Mouse (Mus musculus): ENCODE data around the gene Dph2. TPM values are rescaled to one million over a fixed set of nuclear protein-coding genes. Genes with fewer than 3 reads are reported as not detected.

The Dph2 gene
- polyA plus RNA-seq, 1 experiment from 2014 or later: 23.6 TPM

DNA sequence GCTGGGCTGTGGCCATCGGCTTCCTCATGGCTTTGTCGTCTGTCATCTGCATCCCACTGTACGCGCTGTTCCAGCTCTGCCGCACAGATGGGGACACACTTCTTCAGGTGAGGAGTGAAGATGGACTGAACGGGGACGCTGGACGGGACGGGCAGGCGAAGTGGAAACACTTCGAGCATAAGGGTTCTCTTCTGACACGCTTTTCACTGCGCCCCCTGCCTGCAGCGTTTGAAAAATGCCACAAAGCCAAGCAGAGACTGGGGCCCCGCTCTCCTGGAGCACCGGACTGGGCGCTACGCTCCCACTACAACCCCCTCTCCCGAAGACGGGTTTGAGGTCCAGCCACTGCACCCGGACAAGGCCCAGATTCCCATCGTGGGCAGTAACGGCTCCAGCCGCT, 24.0 kb downstream of the Dph2 start:
- no peaks in the 10 kb centered on the region for H3K27me3 ChIP-seq
- H3K4me2 ChIP-seq: no peak overlapping the region
- no peak overlapping the region for H3K4me3 ChIP-seq
- no peak for ATAC-seq (ENCODE audit: low FRiP score, low read depth)
- H3K9me3 ChIP-seq: no peaks in the 10 kb centered on the region
- H3K27ac ChIP-seq (replicated peaks): no peak overlapping the region
- peaks cover 21% of the 10 kb centered on the region; the same call in 1 of the 2 replicates for H3K4me1 ChIP-seq (replicated peaks)
- no peaks in the 10 kb centered on the region for H3K36me3 ChIP-seq
- H3K9ac ChIP-seq: no peak overlapping the region
- WGBS: 13% methylated on average over 24 of the region's 24 CpGs

DNA sequence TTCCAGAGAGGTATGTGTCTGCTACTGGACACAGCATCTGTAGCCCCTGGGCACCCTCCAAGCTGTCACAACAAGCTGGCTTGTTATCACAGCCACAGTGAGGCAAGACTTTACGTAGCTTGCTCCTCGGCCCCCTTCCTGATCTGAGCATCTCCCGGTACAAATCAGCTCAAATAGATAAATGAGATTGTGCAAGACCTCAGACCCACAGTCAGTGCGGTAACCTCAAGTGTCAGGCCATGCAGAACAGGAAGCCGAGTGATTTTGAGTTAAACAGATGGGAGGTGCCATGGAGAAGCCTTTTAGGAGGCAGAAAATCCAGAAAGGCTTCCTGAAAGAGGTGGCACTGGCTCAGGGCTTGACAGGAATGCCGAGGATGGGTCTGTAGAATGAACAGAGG, 24.8 kb downstream of the Dph2 start:
- Histone ChIP-seq H3K27me3 (no peaks in the 10 kb centered on the region), H3K4me1 (replicated peaks) (peaks cover 16% of the 10 kb centered on the region; the same call in 1 of the 2 replicates), H3K27ac (replicated peaks) (no peak overlapping the region), H3K9ac (no peak overlapping the region), H3K9me3 (no peaks in the 10 kb centered on the region), H3K4me2 (no peak overlapping the region), H3K4me3 (no peak overlapping the region), H3K36me3 (no peaks in the 10 kb centered on the region)
- WGBS: 77% methylated on average over 6 of the region's 6 CpGs
- no peak for ATAC-seq (ENCODE audit: low FRiP score, low read depth)

DNA sequence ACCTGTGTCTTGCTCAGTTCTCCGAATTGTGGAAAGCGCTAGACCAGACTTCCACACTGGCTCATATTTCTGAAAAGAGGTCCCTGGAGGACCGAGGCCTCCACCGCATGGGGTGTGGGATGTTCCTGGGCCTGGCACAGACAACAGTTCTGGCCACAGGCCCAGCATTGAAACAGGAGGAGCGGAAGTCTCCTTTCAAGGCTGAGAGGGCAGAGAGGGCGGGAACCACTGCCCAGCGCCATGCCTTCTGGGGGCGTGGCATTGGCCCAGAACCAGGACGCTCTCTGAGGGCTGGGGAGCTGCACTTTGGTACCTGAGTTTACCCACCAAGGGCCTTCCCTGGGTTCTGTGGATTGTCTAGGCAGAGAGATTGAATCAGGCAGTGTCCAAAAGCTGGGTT, 25.7 kb downstream of the Dph2 start:
- WGBS: 56% methylated on average over 9 of the region's 9 CpGs
- no peaks in the 10 kb centered on the region for H3K36me3 ChIP-seq
- peaks cover 16% of the 10 kb centered on the region; the same call in 1 of the 2 replicates for H3K4me1 ChIP-seq (replicated peaks)
- H3K4me3 ChIP-seq: no peak overlapping the region
- H3K27ac ChIP-seq (replicated peaks): no peak overlapping the region
- no peak overlapping the region for H3K9ac ChIP-seq
- no peak overlapping the region for H3K4me2 ChIP-seq
- H3K27me3 ChIP-seq: no peaks in the 10 kb centered on the region
- H3K9me3 ChIP-seq: no peaks in the 10 kb centered on the region
- ATAC-seq (ENCODE audit: low FRiP score, low read depth): no peak

DNA sequence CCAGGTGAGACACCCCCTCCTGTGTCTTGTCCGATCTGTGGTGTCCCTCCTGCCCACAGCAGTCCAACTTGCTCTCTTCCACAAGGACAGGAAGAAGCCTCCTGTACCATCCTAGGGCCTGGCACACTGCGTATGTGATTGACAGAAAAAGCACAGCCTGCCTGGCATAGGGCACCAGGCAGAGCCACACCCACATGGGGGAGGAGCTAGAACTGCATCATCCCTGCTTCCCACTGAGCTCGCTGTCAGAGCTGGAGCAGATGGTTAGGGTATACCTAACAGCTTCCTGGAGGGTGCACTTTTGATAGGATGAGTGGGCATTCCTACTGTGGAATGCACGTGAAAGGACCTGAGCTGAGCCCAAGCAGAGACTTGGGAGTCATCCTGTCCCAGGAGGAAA, 29.0 kb downstream of the Dph2 start:
- H3K27ac ChIP-seq (replicated peaks): no peak overlapping the region
- no peak overlapping the region for H3K9ac ChIP-seq
- no peak overlapping the region for H3K4me3 ChIP-seq
- H3K4me1 ChIP-seq (replicated peaks): peaks cover 9% of the 10 kb centered on the region; the same call in 1 of the 2 replicates
- no peaks in the 10 kb centered on the region for H3K36me3 ChIP-seq
- H3K4me2 ChIP-seq: no peak overlapping the region
- H3K27me3 ChIP-seq: no peaks in the 10 kb centered on the region
- 18% methylated on average over 4 of the region's 4 CpGs for WGBS
- peak; percentile 72; the same call in 1 of the 2 replicates for ATAC-seq (ENCODE audit: low FRiP score, low read depth)
- H3K9me3 ChIP-seq: no peaks in the 10 kb centered on the region

DNA sequence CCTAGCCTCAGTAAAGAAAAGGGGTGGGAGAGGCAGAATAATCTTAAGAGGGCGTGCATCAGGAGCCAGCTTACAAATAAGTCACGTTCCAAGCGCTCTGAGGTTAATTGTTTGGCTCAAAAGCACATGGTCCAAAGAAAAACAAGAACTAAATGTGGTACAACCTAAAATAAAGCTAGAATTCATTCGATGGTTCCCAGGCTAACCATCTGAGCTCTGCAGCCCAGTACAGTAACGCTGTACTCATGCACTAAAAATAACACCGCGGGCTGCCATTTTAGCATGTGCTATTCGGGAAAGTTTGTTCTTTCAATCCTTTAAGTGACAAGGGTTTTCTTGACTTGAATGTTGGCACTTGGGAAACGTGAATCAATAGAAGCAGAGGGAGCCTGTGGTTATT, 31.3 kb downstream of the Dph2 start:
- Histone ChIP-seq H3K4me2 (no peak overlapping the region), H3K4me3 (no peak overlapping the region), H3K27ac (replicated peaks) (no peak overlapping the region), H3K36me3 (peaks cover 6% of the 10 kb centered on the region; the same call in 1 of the 2 replicates), H3K27me3 (no peaks in the 10 kb centered on the region), H3K9ac (no peak overlapping the region), H3K4me1 (replicated peaks) (peaks cover 9% of the 10 kb centered on the region; the same call in 1 of the 2 replicates), H3K9me3 (no peaks in the 10 kb centered on the region)
- no peak for ATAC-seq (ENCODE audit: low FRiP score, low read depth)
- 76% methylated on average over 9 of the region's 9 CpGs for WGBS

DNA sequence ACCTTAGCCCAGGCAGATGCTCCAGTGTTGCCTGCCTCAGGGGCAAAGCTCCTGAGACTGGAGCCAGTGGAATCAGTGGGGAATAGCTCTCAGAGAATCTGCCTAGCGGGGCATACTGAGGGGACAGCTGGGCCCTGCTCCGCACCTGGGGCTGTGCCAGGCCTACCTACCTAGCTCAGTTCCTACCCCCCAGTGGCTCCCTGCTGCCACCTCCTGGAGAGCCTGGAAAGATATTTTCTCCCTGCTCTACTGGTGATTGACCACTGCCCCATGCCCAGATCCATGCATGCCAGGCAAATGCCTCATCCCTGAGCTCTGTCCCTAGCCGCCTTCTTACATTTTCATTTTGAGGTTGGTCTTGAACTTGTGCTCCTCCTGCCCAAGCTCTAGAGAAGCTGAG, 33.0 kb downstream of the Dph2 start:
- Histone ChIP-seq H3K4me3 (no peak overlapping the region), H3K4me1 (replicated peaks) (peaks cover 15% of the 10 kb centered on the region), H3K27ac (replicated peaks) (no peak overlapping the region), H3K9me3 (no peaks in the 10 kb centered on the region), H3K9ac (no peak overlapping the region), H3K27me3 (no peaks in the 10 kb centered on the region), H3K4me2 (no peak overlapping the region), H3K36me3 (peaks cover 6% of the 10 kb centered on the region; the same call in 1 of the 2 replicates)
- peak; percentile 27 for ATAC-seq (ENCODE audit: low FRiP score, low read depth)
- WGBS: 56% methylated on average over 3 of the region's 3 CpGs

DNA sequence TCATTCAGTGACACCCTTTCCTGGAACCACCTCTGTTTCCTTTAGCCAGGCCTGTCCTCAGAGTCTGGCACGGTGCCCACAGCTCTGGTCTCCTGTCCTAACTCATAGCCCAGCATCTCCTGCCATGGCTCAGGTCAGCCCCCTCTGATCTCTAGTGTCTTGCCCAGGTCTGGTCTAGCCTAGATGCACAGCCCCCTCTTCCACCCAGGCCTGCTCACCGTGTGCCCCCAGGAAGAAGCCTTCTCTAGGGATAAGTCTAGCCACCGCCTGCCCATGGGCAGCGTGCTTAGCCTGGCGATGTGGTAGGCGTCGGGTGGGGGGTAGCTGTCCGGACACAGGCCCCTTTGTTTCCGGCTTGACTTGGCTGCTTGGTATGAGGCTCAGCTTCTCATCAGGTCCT, 36.7 kb downstream of the Dph2 start:
- H3K27me3 ChIP-seq: no peaks in the 10 kb centered on the region
- H3K9me3 ChIP-seq: no peaks in the 10 kb centered on the region
- H3K9ac ChIP-seq: no peak overlapping the region
- no peak overlapping the region for H3K4me2 ChIP-seq
- peak overlapping the region; percentile 75 for H3K27ac ChIP-seq (replicated peaks)
- peaks cover 18% of the 10 kb centered on the region for H3K4me1 ChIP-seq (replicated peaks)
- WGBS: 65% methylated on average over 9 of the region's 9 CpGs
- ATAC-seq (ENCODE audit: low FRiP score, low read depth): peak; percentile 59
- no peak overlapping the region for H3K4me3 ChIP-seq
- peaks cover 6% of the 10 kb centered on the region; the same call in 1 of the 2 replicates for H3K36me3 ChIP-seq

DNA sequence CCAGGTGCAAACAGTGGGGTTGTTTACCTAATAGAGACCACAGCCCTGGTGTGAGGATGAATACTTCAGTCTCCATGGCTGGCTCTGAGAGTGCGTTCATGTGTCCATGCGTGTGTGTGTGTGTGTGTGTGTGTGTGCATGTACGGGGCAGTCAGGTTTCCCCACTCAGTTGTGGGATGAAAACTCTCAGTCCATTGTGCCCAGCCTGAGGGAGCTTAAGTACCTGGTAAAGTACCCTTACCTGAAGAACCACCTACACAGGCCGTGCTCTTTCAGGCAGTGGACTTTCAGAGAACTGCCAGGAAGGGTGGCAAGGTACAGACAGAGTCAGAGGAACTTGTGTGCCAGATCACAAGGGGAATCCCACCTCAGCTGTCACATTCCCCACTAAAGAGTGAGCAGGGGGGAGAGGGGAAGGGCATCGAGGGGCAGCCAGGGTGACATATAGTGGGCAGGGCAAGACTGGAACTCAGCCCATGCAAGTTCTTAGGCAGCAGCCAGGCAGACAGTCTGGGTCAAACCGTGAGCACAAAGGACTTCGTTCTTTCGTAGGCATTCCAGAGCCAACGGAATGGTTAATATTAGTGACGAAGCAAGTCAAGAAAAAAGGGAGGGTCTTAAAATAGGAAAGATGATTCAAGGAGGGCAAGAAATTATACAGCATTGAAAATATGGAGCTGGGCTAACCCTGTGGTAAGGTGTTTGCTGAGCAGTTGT, 39.5 kb downstream of the Dph2 start:
- H3K4me1 ChIP-seq (replicated peaks): peaks cover 24% of the 10 kb centered on the region
- H3K4me3 ChIP-seq: no peak overlapping the region
- peaks cover 4% of the 10 kb centered on the region; the same call in 1 of the 2 replicates for H3K36me3 ChIP-seq
- H3K9me3 ChIP-seq: no peaks in the 10 kb centered on the region
- H3K27ac ChIP-seq (replicated peaks): no peak overlapping the region
- H3K9ac ChIP-seq: no peak overlapping the region
- ATAC-seq (ENCODE audit: low FRiP score, low read depth): no peak
- 85% methylated on average over 10 of the region's 10 CpGs for WGBS
- H3K27me3 ChIP-seq: no peaks in the 10 kb centered on the region
- no peak overlapping the region for H3K4me2 ChIP-seq

DNA sequence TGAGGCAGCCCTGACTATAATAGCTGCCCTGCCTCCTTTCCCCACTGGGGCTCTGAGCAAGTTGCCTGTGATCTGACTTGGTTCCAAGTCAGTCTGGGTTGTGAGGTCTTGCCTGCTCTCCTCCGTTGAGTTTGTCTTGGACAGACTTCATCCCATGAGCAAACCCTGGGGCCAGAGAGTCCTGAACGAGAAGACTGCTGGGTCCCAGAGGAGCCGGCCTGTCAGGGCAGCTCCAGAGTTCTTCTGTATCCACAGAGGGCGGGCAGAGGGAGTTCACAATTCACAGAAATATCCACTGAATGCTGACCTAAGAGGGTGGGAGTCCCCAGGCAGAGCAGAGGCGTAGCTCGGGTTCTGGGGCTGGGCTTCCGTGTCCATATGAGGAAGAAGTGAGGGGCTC, 41.0 kb downstream of the Dph2 start:
- H3K4me1 ChIP-seq (replicated peaks): peaks cover 30% of the 10 kb centered on the region
- H3K27me3 ChIP-seq: no peaks in the 10 kb centered on the region
- H3K4me3 ChIP-seq: no peak overlapping the region
- 0 out of 2 replicates have a peak overlapping the region, but pooled peaks have one; percentile 69 for H3K27ac ChIP-seq (replicated peaks)
- 77% methylated on average over 7 of the region's 7 CpGs for WGBS
- ATAC-seq (ENCODE audit: low FRiP score, low read depth): no peak
- H3K4me2 ChIP-seq: no peak overlapping the region
- H3K36me3 ChIP-seq: no peaks in the 10 kb centered on the region
- no peaks in the 10 kb centered on the region for H3K9me3 ChIP-seq
- H3K9ac ChIP-seq: no peak overlapping the region

DNA sequence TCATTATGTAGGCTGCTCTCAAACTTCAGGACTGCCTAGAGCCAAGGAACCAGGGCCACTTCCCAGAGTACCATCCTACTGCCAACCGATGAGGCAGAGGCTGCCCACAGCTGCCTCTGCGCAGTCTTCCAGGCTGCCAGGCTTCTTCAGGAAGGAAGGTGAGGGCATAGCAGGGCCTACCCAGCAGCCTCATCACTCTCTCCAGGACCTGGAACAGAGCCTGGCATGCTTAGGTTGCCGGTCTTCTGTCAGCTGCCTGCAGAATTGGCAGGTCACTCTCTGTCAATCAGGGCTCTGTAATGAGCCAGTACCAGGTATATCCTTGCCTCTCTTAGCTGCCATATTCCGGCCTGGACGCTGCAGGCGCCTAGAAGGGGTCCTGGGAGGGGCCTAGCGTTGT, 41.7 kb downstream of the Dph2 start:
- Histone ChIP-seq H3K27ac (replicated peaks) (peak overlapping the region; percentile 69), H3K36me3 (no peaks in the 10 kb centered on the region), H3K9me3 (no peaks in the 10 kb centered on the region), H3K27me3 (no peaks in the 10 kb centered on the region), H3K9ac (no peak overlapping the region), H3K4me1 (replicated peaks) (peaks cover 25% of the 10 kb centered on the region), H3K4me3 (no peak overlapping the region), H3K4me2 (0 out of 2 replicates have a peak overlapping the region, but pooled peaks have one; percentile 26)
- no peak for ATAC-seq (ENCODE audit: low FRiP score, low read depth)
- WGBS: 73% methylated on average over 7 of the region's 7 CpGs

DNA sequence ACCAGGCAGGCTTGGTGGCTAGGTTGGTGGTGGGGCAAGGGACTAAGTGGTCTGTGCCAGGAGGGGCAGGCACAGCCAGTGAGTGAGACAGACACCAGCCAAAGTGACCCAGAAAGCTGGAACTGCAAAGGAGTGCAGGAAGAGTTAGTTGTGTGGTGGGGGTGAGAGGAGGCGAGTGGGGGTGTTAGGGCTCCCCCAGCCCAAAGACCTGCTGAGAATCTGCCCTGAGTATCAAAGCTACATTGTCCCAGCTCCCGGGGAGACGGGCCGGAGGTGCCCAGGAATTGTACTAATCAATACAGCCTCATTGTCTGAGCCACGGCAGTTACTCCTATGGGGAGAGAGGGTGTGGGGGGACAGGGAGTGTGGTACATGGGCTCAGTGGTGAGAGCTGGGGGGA, 42.3 kb downstream of the Dph2 start:
- Histone ChIP-seq H3K9ac (no peak overlapping the region), H3K4me3 (no peak overlapping the region), H3K9me3 (no peaks in the 10 kb centered on the region), H3K27me3 (no peaks in the 10 kb centered on the region), H3K27ac (replicated peaks) (peak overlapping the region; percentile 69), H3K4me2 (peak overlapping the region; percentile 26), H3K4me1 (replicated peaks) (peaks cover 22% of the 10 kb centered on the region), H3K36me3 (no peaks in the 10 kb centered on the region)
- WGBS: 19% methylated on average over 5 of the region's 5 CpGs
- ATAC-seq (ENCODE audit: low FRiP score, low read depth): peak; percentile 80

DNA sequence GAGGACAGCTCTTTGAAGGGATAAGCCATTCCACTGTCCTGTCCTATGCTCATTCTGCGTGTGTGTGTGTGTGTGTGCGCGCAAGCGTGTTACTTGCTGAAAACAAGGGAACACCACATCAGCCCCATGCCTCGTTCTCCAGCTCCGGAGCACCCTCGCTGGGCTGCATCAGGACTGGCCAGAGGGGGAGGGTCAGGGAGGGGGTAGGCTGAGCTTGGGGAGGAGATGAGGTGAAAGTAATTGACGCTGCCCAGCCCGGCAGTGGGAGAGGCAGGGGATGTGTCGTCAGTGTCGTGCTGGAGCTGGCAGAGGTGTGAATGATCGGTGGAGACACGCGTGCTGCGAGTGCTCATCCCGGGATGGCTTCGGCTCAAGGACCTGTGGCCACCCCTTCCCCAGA, 42.8 kb downstream of the Dph2 start:
- H3K27me3 ChIP-seq: no peaks in the 10 kb centered on the region
- ATAC-seq (ENCODE audit: low FRiP score, low read depth): peak; percentile 31; the same call in 1 of the 2 replicates
- no peaks in the 10 kb centered on the region for H3K36me3 ChIP-seq
- peak overlapping the region; percentile 63 for H3K27ac ChIP-seq (replicated peaks)
- H3K9me3 ChIP-seq: no peaks in the 10 kb centered on the region
- 46% methylated on average over 17 of the region's 17 CpGs for WGBS
- H3K4me2 ChIP-seq: peak overlapping the region; percentile 26
- no peak overlapping the region for H3K9ac ChIP-seq
- no peak overlapping the region for H3K4me3 ChIP-seq
- peaks cover 22% of the 10 kb centered on the region for H3K4me1 ChIP-seq (replicated peaks)

Measured in hindbrain, embryonic 15.5 days (tissue).